Mouse (Mus musculus) gonadal fat pad, adult 2 months (tissue): ENCODE measurements around the gene Zfp706. TPM values are rescaled to one million over a fixed set of nuclear protein-coding genes. Genes with fewer than 3 reads are reported as not detected.

ENCODE experiments used
- DNase-seq: peaks from one replicate; pipeline ENCODE4 v3.0.0-alpha.2; 2012; ENCODE audit warnings: low read depth
- polyA plus RNA-seq: library from polyadenylated mRNA; depleted of rRNA; stranded (reverse); fragments of >200 nt; gene quantifications from 2 replicates; pipeline ENCODE4 v1.2.3, GENCODE M21; 2012; rRNA removed

The Zfp706 gene
- 26.0 and 28.5 TPM in 2 replicates for polyA plus RNA-seq

DNA sequence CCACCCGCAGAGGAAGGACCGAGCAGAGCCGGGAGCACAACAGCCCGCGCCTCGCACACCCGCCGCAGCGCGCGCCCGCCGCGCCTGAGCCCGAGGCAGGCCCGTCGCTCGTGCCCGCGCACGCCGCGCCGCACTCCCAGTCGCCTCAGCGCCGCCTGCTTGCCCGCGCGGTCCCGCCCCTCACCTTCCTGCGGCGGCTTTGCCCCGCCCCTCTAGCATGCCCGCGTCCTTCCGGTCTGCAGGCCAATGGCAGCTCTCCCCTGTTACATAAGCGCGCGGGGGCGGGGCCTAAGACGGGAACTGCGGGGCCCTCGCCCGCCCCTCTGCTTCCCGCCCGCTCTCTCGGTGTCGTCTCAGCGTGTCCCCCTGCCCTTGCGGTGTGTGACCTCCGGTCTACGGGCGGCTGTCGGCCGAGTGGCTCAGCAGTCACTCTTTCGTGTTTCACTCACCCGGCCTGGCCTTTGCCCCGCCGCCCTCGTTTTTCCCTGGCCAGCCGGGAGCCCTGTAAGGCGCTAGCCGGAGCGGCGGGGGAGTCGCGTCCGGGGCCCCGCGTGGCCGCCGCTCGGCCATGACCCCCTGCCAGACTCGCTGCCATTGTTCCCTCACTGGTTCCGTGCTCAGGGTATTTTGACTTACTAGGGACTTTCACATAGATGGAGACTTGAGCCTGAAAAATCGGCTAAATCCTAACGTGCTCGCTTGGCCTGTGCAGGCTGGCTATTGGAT lies at the start of gene Zfp706:
Zfp706 (minus strand) TSS at position 541 of the 726 bp plus-strand sequence.
- DNase-seq, result no peak

DNA sequence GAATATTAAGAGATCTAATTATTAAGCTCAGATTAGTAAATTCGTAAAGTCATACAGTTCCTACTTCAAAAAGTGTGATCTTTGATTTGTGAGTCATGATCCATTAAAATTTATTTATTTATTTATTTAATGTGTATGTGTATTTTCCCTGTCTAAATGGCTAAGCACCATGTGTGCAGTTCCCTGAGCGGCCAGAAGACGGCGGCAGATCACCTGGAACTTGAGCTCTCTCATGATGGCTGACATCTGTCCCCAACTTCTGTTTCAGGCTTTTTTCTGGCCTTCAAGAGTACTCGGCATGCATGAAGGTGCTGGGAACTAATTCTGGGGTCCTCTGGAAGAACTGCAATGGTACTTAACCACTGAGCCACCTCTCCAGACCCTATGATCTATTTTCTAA lies 47.0 kb upstream of the Zfp706 start:
- no peak for DNase-seq

DNA sequence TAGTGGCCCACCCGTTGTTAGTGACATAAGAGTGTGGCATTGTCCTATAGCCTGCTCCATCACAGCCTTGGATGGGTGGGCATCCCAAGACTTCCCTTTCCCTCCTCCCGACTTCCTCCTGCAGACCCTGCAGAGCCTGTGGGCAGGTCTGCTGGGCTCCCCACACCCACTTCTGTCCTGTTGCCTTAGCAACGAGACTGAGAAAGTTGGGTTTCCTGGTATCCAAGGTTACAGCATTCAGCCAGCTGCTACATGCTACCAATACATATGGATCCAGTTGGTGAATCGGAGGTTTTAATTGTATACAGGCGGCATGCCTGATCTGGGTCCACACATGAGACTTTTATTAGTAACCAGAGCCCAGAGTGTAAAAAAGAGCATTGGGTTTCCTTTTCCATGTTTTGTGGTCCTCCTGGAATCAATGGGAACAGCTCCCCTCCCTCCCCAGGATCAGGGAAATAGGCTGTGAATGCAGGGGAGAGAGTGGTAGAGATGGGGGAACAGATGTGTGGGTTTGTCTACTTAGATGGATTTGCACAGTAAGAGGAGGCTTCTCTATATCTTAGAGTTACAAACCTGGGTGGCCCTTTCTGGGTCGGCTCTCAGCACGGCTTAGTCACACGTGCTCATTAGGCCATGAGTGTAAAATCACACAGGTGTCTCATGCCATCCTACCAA lies 45.7 kb upstream of the Zfp706 start:
- no peak for DNase-seq

- DNase-seq, result no peak
These were observed 39.8 kb upstream of the Zfp706 start for GRCm38 (mm10) chr15:37047403-37047802.

GRCm38 (mm10) chr15:37046586-37046985 lies 39.0 kb upstream of the Zfp706 start:
- no peak for DNase-seq

- no peak for DNase-seq
These were observed 38.6 kb upstream of the Zfp706 start for GRCm38 (mm10) chr15:37046131-37046530.

- no peak for DNase-seq
These were observed 37.9 kb upstream of the Zfp706 start for GRCm38 (mm10) chr15:37045456-37045855.

DNA sequence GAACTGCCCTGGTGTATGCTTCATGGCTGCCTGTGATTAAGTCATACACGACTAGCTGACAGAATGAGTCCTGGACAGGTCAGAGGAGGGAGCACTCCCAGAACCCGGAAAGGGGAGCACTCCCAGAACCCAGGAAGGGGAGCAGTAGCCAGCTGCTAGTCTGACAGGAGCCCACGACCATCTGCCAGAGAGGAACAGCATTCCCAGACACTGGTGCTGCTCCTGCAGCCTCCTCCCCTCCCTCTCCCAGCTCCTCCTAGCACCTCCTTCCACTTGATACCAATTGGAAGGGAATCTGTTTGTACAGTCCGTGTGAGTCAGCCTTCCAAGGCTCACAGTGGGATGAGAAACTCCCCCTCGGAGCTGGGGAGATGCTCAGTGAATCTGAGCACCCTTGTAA lies 35.0 kb upstream of the Zfp706 start:
- no peak for DNase-seq

- DNase-seq, result no peak
These were observed 33.6 kb upstream of the Zfp706 start for GRCm38 (mm10) chr15:37041214-37041613.

DNA sequence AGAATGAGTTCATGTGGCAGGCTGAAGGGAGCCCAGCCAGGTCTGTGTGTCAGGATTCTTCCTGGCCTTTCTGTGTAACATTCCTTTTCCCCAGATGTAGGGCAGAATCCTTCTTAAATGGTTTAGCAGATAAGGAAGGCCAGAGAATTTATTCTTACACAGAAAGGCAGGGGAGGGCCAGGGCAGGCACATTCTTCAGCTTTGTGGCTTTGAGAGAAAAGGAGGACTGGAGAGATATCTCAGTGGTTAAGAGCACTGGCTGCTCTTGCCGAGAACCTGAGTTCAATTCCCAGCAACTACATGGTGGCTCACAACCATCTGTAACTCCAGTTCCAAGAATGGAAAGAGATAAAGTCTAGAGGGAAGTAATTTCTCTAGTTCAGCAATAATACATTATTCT lies 31.1 kb upstream of the Zfp706 start:
- no peak for DNase-seq

- DNase-seq, result no peak
These were observed 30.1 kb upstream of the Zfp706 start for GRCm38 (mm10) chr15:37037704-37038103.

DNA sequence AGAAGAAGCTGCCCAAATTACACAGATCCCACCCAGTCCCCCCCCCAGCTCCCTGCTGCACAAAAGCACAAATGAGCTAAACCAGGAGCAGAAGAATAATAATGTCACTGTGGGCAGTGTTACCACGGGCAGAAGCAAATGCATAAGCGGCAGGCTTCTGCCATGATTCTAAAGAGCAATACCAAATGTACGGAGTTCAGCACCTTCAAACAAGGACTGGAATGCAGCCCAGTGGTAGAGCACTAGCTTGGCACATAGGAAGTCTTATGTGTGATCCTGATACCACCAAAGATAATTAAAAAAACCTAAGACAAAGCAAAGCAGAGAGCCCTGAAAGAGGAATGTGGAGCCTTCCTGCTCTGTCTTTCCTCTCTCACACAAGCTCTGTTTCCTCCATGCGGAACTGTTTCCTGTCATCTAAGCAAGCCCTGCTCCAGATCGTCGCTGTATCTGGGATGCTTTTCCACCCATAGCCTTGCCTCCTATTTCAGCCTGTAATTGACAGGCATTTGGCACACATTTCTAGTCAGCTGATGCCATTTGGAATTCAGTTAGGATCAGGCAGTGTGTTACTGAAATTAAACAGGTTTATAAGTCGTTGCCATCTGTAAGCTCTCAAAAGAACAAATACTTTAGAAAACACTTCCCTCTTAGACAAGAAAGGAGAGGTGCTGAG lies 29.0 kb upstream of the Zfp706 start:
- DNase-seq, result no peak

GRCm38 (mm10) chr15:37034155-37034554 lies 26.6 kb upstream of the Zfp706 start:
- no peak for DNase-seq

DNA sequence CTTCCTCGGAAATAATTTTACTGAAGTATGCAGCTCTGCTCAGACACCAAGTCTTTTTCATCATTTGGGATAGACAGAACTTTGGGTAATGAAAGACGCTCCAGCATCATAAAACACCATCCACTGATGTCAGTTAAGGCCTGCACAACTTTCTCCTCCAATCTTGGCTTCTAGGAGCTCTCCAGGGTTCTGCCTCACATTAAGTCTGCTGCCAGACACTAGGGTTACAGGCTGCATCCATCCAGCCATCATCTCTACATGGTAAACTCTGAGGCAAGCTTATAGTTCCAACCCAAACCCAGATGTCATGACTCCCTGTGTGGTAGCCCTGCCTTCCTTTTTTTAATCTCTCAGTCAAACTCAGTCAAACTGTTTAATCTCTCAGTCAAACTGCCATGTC lies 25.9 kb upstream of the Zfp706 start:
- no peak for DNase-seq

DNA sequence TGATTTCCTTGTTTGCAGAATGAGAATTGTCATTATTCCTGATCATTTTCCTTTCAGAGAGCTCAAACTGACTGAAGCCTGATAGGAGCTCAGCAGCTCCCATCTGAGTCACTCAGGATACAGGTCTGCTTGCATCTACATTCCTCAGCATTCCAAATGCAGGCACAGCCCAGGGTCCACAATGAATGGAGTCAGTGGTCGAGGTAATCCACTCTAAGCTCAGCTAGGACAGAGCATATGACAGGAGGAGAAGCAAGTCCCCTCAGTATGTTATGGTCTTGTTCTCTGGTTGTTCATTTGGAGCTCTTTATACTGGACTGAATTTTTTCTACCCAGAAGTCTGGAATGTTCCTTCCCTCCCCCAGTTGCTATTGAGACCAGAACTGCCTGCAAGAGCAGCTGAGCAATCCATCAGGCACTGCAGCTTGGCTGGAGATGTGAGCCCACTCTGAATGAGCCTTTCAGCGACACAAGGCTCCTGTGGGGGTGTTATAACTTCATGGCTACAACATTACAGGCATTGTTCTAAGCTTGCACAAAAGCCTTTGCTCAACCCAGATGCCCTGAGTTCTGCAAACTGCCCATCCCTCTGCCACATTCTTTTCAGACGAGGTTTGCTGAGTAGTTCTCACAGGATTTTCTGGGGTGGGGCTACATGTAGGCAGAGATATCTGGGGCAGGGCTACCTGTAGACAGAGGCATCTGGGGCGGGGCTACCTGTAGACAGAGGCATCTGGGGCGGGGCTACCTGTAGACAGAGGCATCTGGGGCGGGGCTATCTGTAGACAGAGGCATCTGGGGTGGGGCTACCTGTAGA lies 24.0 kb upstream of the Zfp706 start:
- DNase-seq, result no peak

DNA sequence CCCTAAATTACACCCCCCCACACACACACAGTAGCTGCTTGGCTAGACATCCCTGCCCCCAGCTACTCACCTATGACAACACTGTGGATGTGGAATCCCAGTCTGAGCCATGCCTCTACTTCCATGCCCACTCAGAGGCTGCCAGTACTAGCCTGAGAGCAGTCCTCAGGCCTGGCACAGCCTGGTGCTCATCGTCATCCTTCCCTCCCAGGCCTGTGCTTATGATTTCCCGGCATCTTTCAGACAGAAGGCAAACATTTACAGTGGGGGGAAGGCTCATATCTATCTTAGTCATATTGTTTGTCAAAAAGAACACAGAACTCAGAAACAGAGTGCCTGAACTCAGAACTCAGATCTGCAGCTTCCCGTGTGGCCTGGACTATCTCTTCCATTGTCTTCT lies 23.4 kb upstream of the Zfp706 start:
- no peak for DNase-seq

- no peak for DNase-seq
These were observed 20.4 kb upstream of the Zfp706 start for GRCm38 (mm10) chr15:37027956-37028355.

- DNase-seq, result no peak
These were observed 18.9 kb upstream of the Zfp706 start for GRCm38 (mm10) chr15:37026458-37026857.

DNA sequence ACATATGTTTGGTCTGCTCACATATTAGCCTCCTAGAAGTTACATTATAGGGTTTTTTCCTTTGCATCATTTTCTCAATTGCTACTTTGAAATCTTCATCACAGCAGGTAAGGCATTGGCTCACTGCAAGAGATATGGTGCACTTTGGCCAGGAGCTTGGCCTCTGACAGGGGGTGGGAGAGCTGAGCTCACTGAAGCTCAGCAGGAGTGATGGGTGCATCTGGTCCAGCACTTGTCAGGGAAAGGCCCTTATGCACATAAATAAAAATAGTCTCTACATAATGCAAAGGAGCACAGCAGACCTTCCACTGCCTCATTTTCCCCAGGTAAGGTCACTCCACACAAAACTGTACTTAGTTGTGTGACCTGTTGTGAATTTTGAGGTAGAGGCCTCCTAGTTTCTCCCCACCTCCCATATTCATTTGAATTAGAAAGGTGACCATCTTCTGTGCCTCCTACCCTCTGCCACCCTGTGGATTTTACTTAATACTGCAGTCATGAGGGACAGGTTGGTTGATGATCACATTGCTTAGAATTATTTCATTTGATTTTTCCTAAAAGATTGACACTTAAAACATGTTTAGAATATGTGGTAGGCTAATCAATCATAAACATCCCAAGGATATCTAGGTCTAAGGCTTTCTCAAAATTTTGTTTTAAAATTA lies 13.1 kb upstream of the Zfp706 start:
- no peak for DNase-seq

GRCm38 (mm10) chr15:37019434-37019833 lies 11.9 kb upstream of the Zfp706 start:
- no peak for DNase-seq

DNA sequence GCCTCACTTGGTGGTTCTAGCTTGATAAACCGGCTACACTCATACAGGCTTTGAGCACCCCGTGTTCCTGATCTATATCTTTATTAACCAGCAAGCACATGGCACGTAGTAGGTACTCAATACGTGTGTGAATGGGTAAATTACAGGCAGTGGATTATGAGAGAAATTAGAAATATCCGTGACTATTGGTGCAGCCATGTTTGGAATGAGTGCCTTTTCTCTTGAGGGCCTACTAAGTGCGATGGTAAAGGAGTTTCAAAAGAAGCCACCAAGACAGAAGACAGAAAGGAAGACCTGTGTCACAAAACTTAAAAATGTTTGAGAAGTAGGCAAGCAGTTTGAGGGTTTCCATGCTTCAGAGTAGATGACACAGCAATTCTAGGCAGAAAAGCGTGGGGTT lies 4.3 kb upstream of the Zfp706 start:
- DNase-seq, result no peak

DNA sequence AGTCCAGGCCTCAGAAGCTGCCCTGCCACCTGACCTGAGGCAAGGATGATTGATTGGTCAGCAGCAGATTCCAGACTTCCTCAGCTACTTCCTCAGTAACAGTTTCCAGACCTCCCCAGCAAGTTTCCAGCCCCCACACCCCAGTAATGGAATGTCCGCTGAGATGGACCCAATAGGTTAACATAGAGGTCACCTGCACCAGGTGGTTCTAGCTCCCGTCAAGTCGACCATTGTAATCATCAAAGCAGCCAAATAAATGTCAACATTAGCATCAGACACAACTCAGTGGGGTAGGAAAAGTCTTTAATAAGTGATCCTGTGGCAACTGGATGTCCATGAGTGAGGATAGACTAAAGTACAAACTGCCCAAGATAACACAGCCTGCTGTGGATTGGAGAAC lies 3.7 kb upstream of the Zfp706 start:
- DNase-seq, result no peak
